Mouse (Mus musculus) embryonic facial prominence, embryonic 10.5 days (tissue): ENCODE measurements around the gene Acvr1c. TPM values are rescaled to one million over a fixed set of nuclear protein-coding genes. Genes with fewer than 3 reads are reported as not detected.
A peak's percentile ranks its signal among the peaks of the same experiment; 100 is the strongest.

Experiments used
- DNase-seq: peaks from one replicate; pipeline ENCODE4 v3.0.0-alpha.2; 2017; ENCODE audit warnings: low spot score
- H3K27ac ChIP-seq: fragments of 300-500 bp; sonication (generic); replicated peaks from 2 replicates; pipeline ENCODE4 v1.5.1; 2016; ENCODE audit warnings: mild to moderate bottlenecking
- H3K27me3 ChIP-seq: fragments of 300-500 bp; sonication (generic); replicated peaks from 2 replicates; pipeline ENCODE4 v1.6.1; 2016; ENCODE audit warnings: low read depth, mild to moderate bottlenecking; ENCODE audit not compliant: poor library complexity, severe bottlenecking
- H3K36me3 ChIP-seq: fragments of 300-500 bp; sonication (generic); replicated peaks from 2 replicates; pipeline ENCODE4 v1.6.1; 2016; ENCODE audit warnings: mild to moderate bottlenecking, moderate library complexity
- H3K4me1 ChIP-seq: fragments of 300-500 bp; sonication (generic); 2 replicates; pipeline ENCODE4 v1.6.1; 2016
- H3K4me3 ChIP-seq: fragments of 300-500 bp; sonication (generic); 2 replicates; pipeline ENCODE4 v1.5.1; 2016; ENCODE audit warnings: mild to moderate bottlenecking, moderate library complexity
- H3K9me3 ChIP-seq: fragments of 300-500 bp; sonication (generic); 2 replicates; pipeline ENCODE4 v1.6.1; 2016; ENCODE audit warnings: mild to moderate bottlenecking
- WGBS: fragments of 180-500 bp; shearing (Covaris S2); methylation state at CpG from one replicate; pipeline ENCODE4 v1.1.7; 2016; 5-methylcytosine and 5-hydroxymethylcytosine counted together
- polyA plus RNA-seq: library from polyadenylated mRNA; unstranded; fragments of >200 nt; fragmentation: Nextera tagmentation; extraction: Ambion mirVana; gene quantifications from 2 replicates; pipeline ENCODE4 v1.2.1, GENCODE M21; 2016

Gene Acvr1c
- polyA plus RNA-seq, 1 experiment from 2014 or later: 0.32 TPM

DNA sequence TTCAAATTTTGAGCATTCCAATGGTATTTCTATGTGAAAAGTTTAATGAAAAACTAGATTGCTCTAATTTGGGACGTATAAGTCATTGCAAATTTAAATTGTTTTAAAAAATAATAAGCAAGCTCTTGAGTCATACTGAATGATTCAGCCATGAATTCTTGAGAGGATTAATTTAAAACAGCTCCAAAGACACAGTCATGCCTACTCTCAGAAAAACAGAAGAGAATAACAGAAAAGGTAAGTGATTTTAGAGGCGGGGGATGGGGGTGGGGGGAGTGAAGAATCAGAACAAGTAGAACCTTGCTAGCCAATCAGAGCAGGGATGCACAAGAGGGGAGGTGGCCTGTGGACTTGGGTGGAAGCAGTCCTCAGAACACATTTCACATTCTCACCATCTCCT, 7.0 kb downstream of the Acvr1c start:
- H3K4me1 ChIP-seq: no peaks in the 10 kb centered on the region
- no peak overlapping the region for H3K4me3 ChIP-seq
- H3K27ac ChIP-seq: no peak overlapping the region
- H3K9me3 ChIP-seq: no peaks in the 10 kb centered on the region
- 75% methylated on average over 2 of the region's 2 CpGs for WGBS
- peaks cover 15% of the 10 kb centered on the region for H3K27me3 ChIP-seq
- no peaks in the 10 kb centered on the region for H3K36me3 ChIP-seq
- DNase-seq: no peak

- WGBS: 90% methylated on average over 5 of the region's 5 CpGs
- Histone ChIP-seq H3K4me1 (no peaks in the 10 kb centered on the region), H3K27me3 (no peaks in the 10 kb centered on the region), H3K4me3 (no peak overlapping the region), H3K9me3 (no peaks in the 10 kb centered on the region), H3K27ac (no peak overlapping the region), H3K36me3 (no peaks in the 10 kb centered on the region)
- DNase-seq: no peak
Observed at GRCm38 (mm10) chr2:58336730-58337129, 21.0 kb downstream of the Acvr1c start.

- Histone ChIP-seq H3K36me3 (no peaks in the 10 kb centered on the region), H3K9me3 (no peaks in the 10 kb centered on the region), H3K4me1 (peaks cover 2% of the 10 kb centered on the region; the same call in 1 of the 2 replicates), H3K27ac (no peak overlapping the region), H3K4me3 (no peak overlapping the region), H3K27me3 (no peaks in the 10 kb centered on the region)
- WGBS: 89% methylated on average over 5 of the region's 5 CpGs
- DNase-seq: no peak
Observed at GRCm38 (mm10) chr2:58329589-58329988, 28.1 kb downstream of the Acvr1c start.

DNA sequence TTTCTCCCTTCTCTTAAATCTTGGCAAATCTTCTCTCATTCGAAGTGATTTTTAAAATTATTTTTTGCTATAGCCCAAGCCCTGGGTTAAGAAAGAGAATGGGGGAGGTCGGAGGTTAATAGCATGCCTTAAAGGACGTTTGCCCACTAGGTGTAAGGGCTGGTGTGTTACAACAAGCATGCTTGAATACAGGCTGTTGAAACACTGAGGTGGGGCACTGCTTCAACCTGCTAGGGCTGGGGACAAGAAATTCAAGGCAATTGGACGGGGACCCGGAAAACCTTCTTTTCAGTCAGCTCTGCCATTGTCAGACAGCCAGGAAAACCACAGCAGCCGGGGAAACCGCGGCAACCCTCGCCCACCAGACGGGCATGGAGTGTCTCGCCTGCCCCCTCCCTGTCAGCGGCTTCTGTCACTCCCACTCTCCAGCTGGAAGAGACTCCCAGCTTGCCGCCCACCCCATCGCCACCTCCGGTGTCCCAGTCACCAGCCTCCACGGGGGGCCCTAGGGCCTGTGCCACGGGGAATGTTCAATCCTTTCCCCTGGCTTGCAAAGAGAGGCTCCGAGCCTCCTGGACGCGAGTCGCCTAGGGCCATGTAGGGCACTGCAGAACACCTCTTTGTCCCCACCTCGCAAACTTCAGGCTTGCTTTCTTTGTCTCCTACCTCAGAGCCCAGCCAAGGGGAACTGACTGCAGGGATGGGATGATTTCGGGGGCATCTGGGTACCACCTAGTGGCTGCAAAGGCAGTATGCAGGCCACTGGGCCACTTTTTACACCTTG, 33.4 kb downstream of the Acvr1c start:
- DNase-seq: peak; percentile 72
- Histone ChIP-seq H3K36me3 (no peaks in the 10 kb centered on the region), H3K27me3 (no peaks in the 10 kb centered on the region), H3K27ac (peak overlapping the region; percentile 90), H3K9me3 (no peaks in the 10 kb centered on the region), H3K4me1 (peaks cover 8% of the 10 kb centered on the region; the same call in 1 of the 2 replicates), H3K4me3 (peak overlapping the region; percentile 62)
- WGBS: 10% methylated on average over 23 of the region's 23 CpGs

GRCm38 (mm10) chr2:58323274-58323673, 34.4 kb downstream of the Acvr1c start:
- 85% methylated on average over 6 of the region's 6 CpGs for WGBS
- Histone ChIP-seq H3K4me1 (peaks cover 8% of the 10 kb centered on the region; the same call in 1 of the 2 replicates), H3K4me3 (no peak overlapping the region), H3K27me3 (no peaks in the 10 kb centered on the region), H3K36me3 (no peaks in the 10 kb centered on the region), H3K9me3 (no peaks in the 10 kb centered on the region), H3K27ac (no peak overlapping the region)
- DNase-seq: no peak

DNA sequence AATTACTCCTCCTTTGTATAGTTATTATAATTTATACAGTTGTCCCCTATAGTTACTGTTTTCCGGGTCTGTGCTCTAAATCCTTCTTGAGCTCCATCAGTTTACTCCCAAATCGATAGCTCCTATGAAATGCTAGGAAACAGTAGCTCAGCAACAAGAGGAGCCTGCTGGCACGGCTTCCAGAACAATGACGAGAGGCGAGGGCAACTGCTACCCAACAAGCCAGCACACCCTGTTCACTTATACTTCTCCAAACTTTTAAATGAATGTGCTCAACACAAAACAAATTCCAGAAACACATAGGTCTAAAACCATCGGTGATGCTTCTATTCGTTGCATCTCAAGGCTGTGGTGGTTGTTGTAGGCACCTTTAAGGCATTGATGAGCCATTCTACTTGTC, 41.5 kb downstream of the Acvr1c start:
- Histone ChIP-seq H3K27ac (no peak overlapping the region), H3K9me3 (no peaks in the 10 kb centered on the region), H3K36me3 (no peaks in the 10 kb centered on the region), H3K27me3 (no peaks in the 10 kb centered on the region), H3K4me1 (no peaks in the 10 kb centered on the region), H3K4me3 (no peak overlapping the region)
- DNase-seq: no peak
- WGBS: 89% methylated on average over 7 of the region's 7 CpGs

DNA sequence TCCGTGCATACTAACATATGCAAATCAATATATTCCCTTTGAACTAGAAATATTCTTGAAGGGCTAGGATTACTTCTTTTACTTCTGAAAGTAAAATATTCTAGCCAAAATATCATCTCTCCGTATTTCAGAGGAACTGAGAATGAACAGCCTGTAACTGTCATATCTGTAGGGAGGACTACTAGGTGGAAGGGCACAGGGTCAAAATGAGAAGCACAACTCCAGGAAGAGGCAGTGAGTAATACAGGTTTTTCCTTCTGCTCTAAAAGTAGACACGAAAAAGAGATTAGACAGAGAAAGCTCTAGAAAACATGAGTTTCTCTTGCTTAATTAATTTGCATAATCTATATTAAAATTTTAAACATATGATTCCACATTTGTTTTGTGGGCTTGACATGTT, 48.0 kb downstream of the Acvr1c start:
- no peak overlapping the region for H3K4me3 ChIP-seq
- no peak for DNase-seq
- H3K36me3 ChIP-seq: no peaks in the 10 kb centered on the region
- H3K27me3 ChIP-seq: no peaks in the 10 kb centered on the region
- H3K4me1 ChIP-seq: no peaks in the 10 kb centered on the region
- no peaks in the 10 kb centered on the region for H3K9me3 ChIP-seq
- WGBS: 83% methylated on average over 3 of the region's 3 CpGs
- H3K27ac ChIP-seq: no peak overlapping the region

GRCm38 (mm10) chr2:58304450-58304849, 53.2 kb downstream of the Acvr1c start:
- Histone ChIP-seq H3K4me3 (no peak overlapping the region), H3K27ac (no peak overlapping the region), H3K36me3 (no peaks in the 10 kb centered on the region), H3K27me3 (no peaks in the 10 kb centered on the region), H3K9me3 (no peaks in the 10 kb centered on the region), H3K4me1 (no peaks in the 10 kb centered on the region)
- 85% methylated on average over 3 of the region's 3 CpGs for WGBS
- DNase-seq: no peak

DNA sequence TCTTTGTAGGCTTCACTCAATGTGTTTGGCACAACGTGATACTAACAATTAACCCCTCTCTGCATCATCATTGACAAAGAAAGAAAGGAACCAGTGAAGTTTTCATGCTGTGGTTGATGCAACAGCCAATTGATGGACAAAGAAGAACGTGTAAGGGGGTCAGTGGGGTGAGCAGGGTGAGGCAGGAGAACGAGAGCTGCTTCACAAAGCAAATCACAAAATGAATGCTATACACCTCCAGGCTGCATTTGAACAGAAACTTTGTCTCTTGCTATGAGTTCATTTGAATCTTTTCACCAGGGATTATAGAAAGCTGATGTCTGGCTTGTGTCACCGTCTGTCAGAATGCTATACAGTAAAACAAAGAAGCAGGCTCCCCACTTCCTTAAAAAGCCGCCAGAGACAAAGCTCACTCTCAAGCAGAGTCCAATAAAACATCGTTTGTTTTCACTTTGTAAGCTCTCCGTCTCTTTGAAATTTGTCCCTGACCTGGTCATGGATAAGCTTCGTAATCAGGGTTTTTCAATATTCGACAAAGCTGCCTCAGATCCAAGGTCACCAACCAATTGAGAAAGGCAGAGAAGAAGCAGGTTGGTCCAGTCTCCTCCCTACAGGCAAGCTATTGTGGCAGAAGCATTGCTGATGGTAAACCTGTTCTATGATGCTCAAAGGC, 67.8 kb downstream of the Acvr1c start:
- peaks cover 11% of the 10 kb centered on the region; the same call in 1 of the 2 replicates for H3K4me1 ChIP-seq
- no peaks in the 10 kb centered on the region for H3K9me3 ChIP-seq
- no peaks in the 10 kb centered on the region for H3K27me3 ChIP-seq
- H3K36me3 ChIP-seq: no peaks in the 10 kb centered on the region
- no peak for DNase-seq
- no peak overlapping the region for H3K4me3 ChIP-seq
- WGBS: 48% methylated on average over 9 of the region's 9 CpGs
- H3K27ac ChIP-seq: no peak overlapping the region

- WGBS: 74% methylated on average over 6 of the region's 6 CpGs
- H3K36me3 ChIP-seq: no peaks in the 10 kb centered on the region
- H3K27ac ChIP-seq: no peak overlapping the region
- no peak for DNase-seq
- no peak overlapping the region for H3K4me3 ChIP-seq
- no peaks in the 10 kb centered on the region for H3K27me3 ChIP-seq
- H3K4me1 ChIP-seq: peaks cover 11% of the 10 kb centered on the region; the same call in 1 of the 2 replicates
- H3K9me3 ChIP-seq: no peaks in the 10 kb centered on the region
Observed at GRCm38 (mm10) chr2:58289331-58289730, 68.4 kb downstream of the Acvr1c start.

GRCm38 (mm10) chr2:58282259-58282910, 75.3 kb downstream of the Acvr1c start:
- H3K36me3 ChIP-seq: no peaks in the 10 kb centered on the region
- H3K9me3 ChIP-seq: no peaks in the 10 kb centered on the region
- H3K4me1 ChIP-seq: no peaks in the 10 kb centered on the region
- H3K27me3 ChIP-seq: no peaks in the 10 kb centered on the region
- WGBS: 56% methylated on average over 8 of the region's 8 CpGs
- DNase-seq: peak; percentile 70
- no peak overlapping the region for H3K27ac ChIP-seq
- no peak overlapping the region for H3K4me3 ChIP-seq

GRCm38 (mm10) chr2:58281046-58281445, 76.6 kb downstream of the Acvr1c start:
- no peak for DNase-seq
- WGBS: 80% methylated on average over 3 of the region's 3 CpGs
- H3K9me3 ChIP-seq: no peaks in the 10 kb centered on the region

More at GRCm38 (mm10) chr2:58281046-58281445, 76.6 kb downstream of the Acvr1c start:
- no peaks in the 10 kb centered on the region for H3K4me1 ChIP-seq
- no peak overlapping the region for H3K4me3 ChIP-seq
- no peak overlapping the region for H3K27ac ChIP-seq
- H3K36me3 ChIP-seq: no peaks in the 10 kb centered on the region
- H3K27me3 ChIP-seq: no peaks in the 10 kb centered on the region
